Mouse (Mus musculus) neural tube, embryonic 13.5 days (tissue): Measurements from ENCODE around the gene Gjb4. TPM values are rescaled to one million over a fixed set of nuclear protein-coding genes. Genes with fewer than 3 reads are reported as not detected.

Source experiments
- ATAC-seq: fragments of 200-750 bp; cut with Nextera tagmentation; 2 replicates; pipeline ENCODE4 v1.8.0; 2017; ENCODE audit warnings: low read depth, mild to moderate bottlenecking, moderate TSS enrichment, moderate library complexity
- H3K27ac ChIP-seq: fragments of 300-500 bp; sonication (generic); replicated peaks from 2 replicates; pipeline ENCODE4 v1.5.1; 2015; ENCODE audit warnings: moderate library complexity, mild to moderate bottlenecking, inconsistent platforms
- H3K27me3 ChIP-seq: fragments of 300-500 bp; sonication (generic); 2 replicates; pipeline ENCODE4 v1.6.1; 2015; ENCODE audit warnings: mild to moderate bottlenecking, inconsistent platforms
- H3K36me3 ChIP-seq: fragments of 300-500 bp; sonication (generic); 2 replicates; pipeline ENCODE4 v1.6.1; 2015; ENCODE audit warnings: mild to moderate bottlenecking, inconsistent platforms
- H3K4me1 ChIP-seq: fragments of 300-500 bp; sonication (generic); replicated peaks from 2 replicates; pipeline ENCODE4 v1.6.1; 2015; ENCODE audit warnings: inconsistent platforms
- H3K4me2 ChIP-seq: fragments of 300-500 bp; sonication (generic); 2 replicates; pipeline ENCODE4 v1.6.1; 2015; ENCODE audit warnings: inconsistent platforms, mild to moderate bottlenecking, moderate library complexity
- H3K4me3 ChIP-seq: fragments of 300-500 bp; sonication (generic); 2 replicates; pipeline ENCODE4 v1.5.1; 2015; ENCODE audit warnings: mild to moderate bottlenecking, inconsistent platforms
- H3K9ac ChIP-seq: fragments of 300-500 bp; sonication (generic); 2 replicates; pipeline ENCODE4 v1.6.1; 2015; ENCODE audit warnings: moderate library complexity, mild to moderate bottlenecking, inconsistent platforms
- H3K9me3 ChIP-seq: fragments of 300-500 bp; sonication (generic); 2 replicates; pipeline ENCODE4 v1.6.1; 2016; ENCODE audit warnings: inconsistent platforms
- WGBS: fragments of 180-500 bp; shearing (Covaris S2); methylation state at CpG from one replicate; pipeline ENCODE4 v1.1.7; 2015; 5-methylcytosine and 5-hydroxymethylcytosine counted together
- polyA plus RNA-seq: library from polyadenylated mRNA; unstranded; fragments of >200 nt; fragmentation: Nextera tagmentation; extraction: Ambion mirVana; gene quantifications from 2 replicates; pipeline ENCODE4 v1.2.1, GENCODE M21; 2015

The Gjb4 gene
- polyA plus RNA-seq, result not detected in 2 replicates

DNA sequence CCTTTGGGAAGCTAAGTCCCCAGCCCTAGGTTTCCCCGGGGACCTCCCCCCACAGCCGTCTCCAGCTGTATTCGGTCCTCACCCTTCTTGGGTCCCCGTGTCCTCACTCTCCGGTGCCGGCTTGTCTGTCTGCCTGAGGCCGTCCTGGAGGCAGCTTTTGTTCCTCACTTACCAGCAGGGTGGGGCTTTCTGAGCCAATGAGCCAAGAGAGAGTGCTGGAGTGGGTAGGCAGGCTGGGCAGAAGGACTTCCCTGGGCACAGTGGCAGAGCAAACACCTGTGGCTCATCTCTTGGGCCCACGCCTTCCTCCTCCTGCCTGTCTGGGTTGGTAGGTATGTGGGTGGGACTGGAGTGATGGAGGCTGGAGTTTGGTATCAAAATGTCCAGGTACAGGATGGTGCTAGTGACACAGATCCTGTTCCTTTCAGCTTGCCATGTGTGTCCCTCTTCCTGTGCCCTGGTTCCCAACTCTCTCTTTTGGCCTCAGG is at the start of gene Gjb4:
Gjb4 (minus strand) TSS at position 131 of the 488 bp plus-strand sequence.
- no peaks in the 10 kb centered on the region for H3K27me3 ChIP-seq
- H3K4me1 ChIP-seq, result peaks cover 24% of the 10 kb centered on the region; the same call in 1 of the 2 replicates
- no peak within 1 kb of the TSS for H3K9ac ChIP-seq
- no peak within 1 kb of the TSS for H3K4me2 ChIP-seq
- 49% methylated on average over 8 of the region's 8 CpGs for WGBS
- no peak within 1 kb of the TSS for H3K27ac ChIP-seq
- H3K4me3 ChIP-seq, result no peak within 1 kb of the TSS
- no peaks in the 10 kb centered on the region for H3K36me3 ChIP-seq
- ATAC-seq, result no peak
- H3K9me3 ChIP-seq, result no peaks in the 10 kb centered on the region

DNA sequence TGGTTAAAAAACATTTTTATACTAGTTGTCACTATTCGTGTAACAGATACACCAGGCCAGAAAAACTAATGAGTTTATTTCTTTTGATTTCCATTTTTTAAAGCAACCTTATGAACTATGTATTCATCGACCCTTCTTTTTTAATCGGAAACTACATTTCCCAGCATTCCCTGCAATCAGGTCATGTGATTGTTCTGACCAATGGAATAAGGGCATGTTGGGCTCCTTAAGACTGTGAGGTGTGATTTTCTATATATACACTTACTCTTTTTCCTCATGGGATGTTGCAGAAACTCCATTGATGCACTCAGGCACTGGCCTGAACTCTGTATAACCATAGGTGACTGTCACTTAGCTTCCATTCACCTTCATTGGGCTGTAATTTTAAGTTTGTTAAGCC is 48.7 kb upstream of the Gjb4 start:
- 53% methylated on average over 3 of the region's 3 CpGs for WGBS

DNA sequence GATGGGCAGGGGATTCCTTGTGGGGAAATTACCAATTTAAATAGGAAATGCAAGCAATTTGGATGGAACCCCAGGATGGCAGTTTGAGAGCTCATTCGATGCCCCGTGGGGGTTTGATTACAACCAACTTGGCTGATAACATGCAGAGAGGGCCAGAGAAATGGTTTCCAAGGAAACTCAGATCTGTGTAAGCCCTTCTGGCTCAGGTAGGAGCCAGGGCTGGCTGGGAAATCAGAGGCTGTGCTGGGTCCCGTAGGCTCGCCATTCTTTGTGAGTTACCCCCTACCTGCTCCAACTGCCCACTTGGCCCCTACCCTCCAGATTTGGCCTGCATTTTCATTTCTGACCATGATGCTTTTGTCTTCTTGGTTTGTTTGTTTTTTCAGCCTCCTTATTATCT is 48.3 kb upstream of the Gjb4 start:
- WGBS, result 70% methylated on average over 4 of the region's 4 CpGs
- H3K4me3 ChIP-seq, result no peak overlapping the region
- H3K4me1 ChIP-seq, result 0 out of 2 replicates have a peak, but pooled peaks cover 6% of the 10 kb centered on the region
- H3K27me3 ChIP-seq, result no peaks in the 10 kb centered on the region
- no peaks in the 10 kb centered on the region for H3K36me3 ChIP-seq
- H3K9me3 ChIP-seq, result no peaks in the 10 kb centered on the region
- H3K9ac ChIP-seq, result no peak overlapping the region
- H3K4me2 ChIP-seq, result no peak overlapping the region
- H3K27ac ChIP-seq, result no peak overlapping the region
- ATAC-seq, result no peak

More for the DNA sequence above, 48.7 kb upstream of the Gjb4 start:
- 0 out of 2 replicates have a peak, but pooled peaks have one; percentile 20 for ATAC-seq
- H3K4me1 ChIP-seq, result 0 out of 2 replicates have a peak, but pooled peaks cover 6% of the 10 kb centered on the region
- no peak overlapping the region for H3K4me3 ChIP-seq
- H3K27ac ChIP-seq, result no peak overlapping the region
- no peaks in the 10 kb centered on the region for H3K9me3 ChIP-seq
- no peaks in the 10 kb centered on the region for H3K36me3 ChIP-seq
- no peaks in the 10 kb centered on the region for H3K27me3 ChIP-seq
- no peak overlapping the region for H3K4me2 ChIP-seq
- H3K9ac ChIP-seq, result no peak overlapping the region

DNA sequence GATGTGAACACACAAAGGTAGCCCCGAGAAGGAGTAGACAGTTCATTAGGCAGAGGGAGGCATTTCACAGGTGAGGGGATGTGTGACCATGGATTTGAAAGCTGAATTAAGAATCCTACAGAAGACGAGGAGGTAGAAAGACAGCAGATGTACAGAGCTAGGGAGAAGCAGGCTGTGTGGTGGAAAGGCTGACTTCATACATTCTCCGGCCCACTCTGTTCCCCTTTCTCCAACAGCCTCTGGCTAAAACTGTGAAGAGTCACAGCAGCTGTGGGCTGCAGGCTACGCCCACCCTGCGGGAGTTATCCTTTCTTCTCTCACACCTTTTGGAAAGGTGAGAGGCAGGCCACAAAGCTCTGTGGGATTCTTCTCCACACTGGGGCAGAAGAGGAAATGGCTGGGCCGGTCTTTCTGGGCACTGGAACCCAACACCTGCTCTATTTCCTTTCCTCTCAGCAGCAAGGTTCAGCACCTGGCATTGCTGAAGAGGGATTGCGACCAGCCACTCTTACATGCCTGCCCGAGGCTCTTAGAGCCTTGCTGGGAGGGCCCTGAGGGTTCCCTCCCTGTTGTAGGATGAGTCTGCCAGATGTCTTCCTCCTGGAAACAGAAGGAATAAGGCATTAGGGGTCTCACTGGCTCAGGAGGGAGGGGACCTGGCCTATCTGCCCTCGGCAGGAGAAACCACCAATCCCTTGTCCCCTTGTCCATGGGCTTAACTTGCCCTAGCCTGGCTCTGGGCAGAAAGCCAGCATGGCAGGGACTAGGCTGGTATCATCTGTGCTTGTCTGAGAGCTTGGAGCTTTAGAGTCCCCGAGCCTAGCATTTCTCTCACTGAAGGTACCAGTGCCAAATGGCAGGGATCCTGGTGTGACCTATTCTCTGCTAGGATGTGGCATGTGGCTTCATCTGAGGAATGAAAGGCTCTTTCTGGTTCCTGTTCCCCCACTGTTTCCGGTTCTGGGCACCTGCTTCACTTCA is 46.6 kb upstream of the Gjb4 start:
- 73% methylated on average over 11 of the region's 11 CpGs for WGBS
- no peak overlapping the region for H3K27ac ChIP-seq
- H3K9me3 ChIP-seq, result no peaks in the 10 kb centered on the region
- peak; percentile 10; the same call in 1 of the 2 replicates for ATAC-seq
- H3K4me3 ChIP-seq, result no peak overlapping the region
- H3K27me3 ChIP-seq, result no peaks in the 10 kb centered on the region
- H3K4me1 ChIP-seq, result 0 out of 2 replicates have a peak, but pooled peaks cover 6% of the 10 kb centered on the region
- no peaks in the 10 kb centered on the region for H3K36me3 ChIP-seq
- H3K4me2 ChIP-seq, result no peak overlapping the region
- no peak overlapping the region for H3K9ac ChIP-seq

DNA sequence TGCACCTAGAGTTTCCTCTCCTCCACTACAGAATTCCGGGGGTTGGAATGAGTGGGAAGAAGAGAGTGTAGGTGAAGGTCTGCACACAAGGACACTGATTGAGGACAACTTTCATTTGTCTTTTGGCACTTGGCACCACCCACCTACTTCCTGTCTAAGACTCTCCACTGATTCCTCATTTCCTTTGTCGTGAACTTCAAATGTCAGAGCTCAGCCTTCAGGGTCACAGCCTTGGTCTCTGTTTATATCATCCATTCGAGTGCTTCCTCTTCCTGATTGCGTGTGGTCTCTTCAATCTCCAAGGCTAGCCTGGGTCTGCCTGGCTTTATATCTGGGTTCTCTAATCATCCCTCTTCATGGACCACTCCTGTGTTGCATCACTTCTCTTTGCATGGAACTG is 41.7 kb upstream of the Gjb4 start:
- no peak overlapping the region for H3K9ac ChIP-seq
- H3K27me3 ChIP-seq, result no peaks in the 10 kb centered on the region
- no peaks in the 10 kb centered on the region for H3K4me1 ChIP-seq
- no peak for ATAC-seq
- H3K4me3 ChIP-seq, result no peak overlapping the region
- no peak overlapping the region for H3K4me2 ChIP-seq
- 0 out of 2 replicates have a peak, but pooled peaks cover 6% of the 10 kb centered on the region for H3K9me3 ChIP-seq
- no peaks in the 10 kb centered on the region for H3K36me3 ChIP-seq
- WGBS, result 74% methylated on average over 4 of the region's 4 CpGs
- H3K27ac ChIP-seq, result no peak overlapping the region

DNA sequence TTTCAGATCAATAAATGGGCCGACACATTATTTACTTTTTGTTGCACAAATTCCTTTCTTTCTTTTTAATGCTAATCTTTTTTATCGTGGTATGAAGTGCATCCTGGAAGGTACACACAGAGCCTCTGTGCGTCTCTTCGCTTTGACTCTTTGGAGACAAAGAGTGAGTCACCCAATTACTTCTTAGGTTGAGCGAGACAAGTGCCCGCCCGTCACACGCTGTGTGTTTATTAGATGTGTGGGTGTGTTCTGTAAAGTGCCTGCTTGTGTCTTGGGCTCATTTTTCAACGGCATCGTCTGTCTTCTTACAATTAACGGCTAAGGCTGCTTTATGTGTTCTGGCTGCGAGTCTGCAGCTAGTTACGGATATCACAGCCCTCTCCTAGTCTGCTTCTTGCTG is 35.8 kb upstream of the Gjb4 start:
- ATAC-seq, result peak; percentile 65
- no peak overlapping the region for H3K4me3 ChIP-seq
- H3K36me3 ChIP-seq, result no peaks in the 10 kb centered on the region
- H3K9me3 ChIP-seq, result 0 out of 2 replicates have a peak, but pooled peaks cover 6% of the 10 kb centered on the region
- peaks cover 4% of the 10 kb centered on the region; the same call in 1 of the 2 replicates for H3K27me3 ChIP-seq
- H3K4me1 ChIP-seq, result peaks cover 16% of the 10 kb centered on the region
- peak overlapping the region; percentile 23; the same call in 1 of the 2 replicates for H3K9ac ChIP-seq
- H3K27ac ChIP-seq, result peak overlapping the region; percentile 42; the same call in 1 of the 2 replicates
- peak overlapping the region; percentile 34 for H3K4me2 ChIP-seq
- WGBS, result 19% methylated on average over 13 of the region's 13 CpGs

DNA sequence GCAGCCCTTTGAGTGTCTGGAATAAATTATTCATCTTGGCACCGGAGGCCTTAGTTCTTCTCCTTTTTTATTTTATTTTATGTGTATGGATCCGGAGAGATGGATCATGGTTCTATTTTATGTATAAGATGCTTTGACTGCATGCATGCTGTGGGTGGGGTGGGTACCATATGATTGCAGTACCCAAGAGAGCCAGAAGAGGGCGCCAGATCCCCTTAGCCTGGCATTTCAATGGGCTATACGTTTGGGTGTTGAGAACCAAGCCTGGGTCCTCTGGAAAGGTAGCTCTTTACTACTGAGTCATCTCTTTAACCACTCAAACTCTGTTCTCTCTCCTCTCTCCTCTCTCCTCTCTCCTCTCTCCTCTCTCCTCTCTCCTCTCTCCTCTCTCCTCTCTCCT is 23.5 kb upstream of the Gjb4 start:
- H3K9ac ChIP-seq, result no peak overlapping the region
- no peak overlapping the region for H3K27ac ChIP-seq
- H3K36me3 ChIP-seq, result no peaks in the 10 kb centered on the region
- ATAC-seq, result no peak
- no peak overlapping the region for H3K4me2 ChIP-seq
- H3K4me3 ChIP-seq, result no peak overlapping the region
- no peaks in the 10 kb centered on the region for H3K27me3 ChIP-seq
- peaks cover 9% of the 10 kb centered on the region for H3K4me1 ChIP-seq
- no peaks in the 10 kb centered on the region for H3K9me3 ChIP-seq
- WGBS, result 36% methylated on average over 4 of the region's 4 CpGs

DNA sequence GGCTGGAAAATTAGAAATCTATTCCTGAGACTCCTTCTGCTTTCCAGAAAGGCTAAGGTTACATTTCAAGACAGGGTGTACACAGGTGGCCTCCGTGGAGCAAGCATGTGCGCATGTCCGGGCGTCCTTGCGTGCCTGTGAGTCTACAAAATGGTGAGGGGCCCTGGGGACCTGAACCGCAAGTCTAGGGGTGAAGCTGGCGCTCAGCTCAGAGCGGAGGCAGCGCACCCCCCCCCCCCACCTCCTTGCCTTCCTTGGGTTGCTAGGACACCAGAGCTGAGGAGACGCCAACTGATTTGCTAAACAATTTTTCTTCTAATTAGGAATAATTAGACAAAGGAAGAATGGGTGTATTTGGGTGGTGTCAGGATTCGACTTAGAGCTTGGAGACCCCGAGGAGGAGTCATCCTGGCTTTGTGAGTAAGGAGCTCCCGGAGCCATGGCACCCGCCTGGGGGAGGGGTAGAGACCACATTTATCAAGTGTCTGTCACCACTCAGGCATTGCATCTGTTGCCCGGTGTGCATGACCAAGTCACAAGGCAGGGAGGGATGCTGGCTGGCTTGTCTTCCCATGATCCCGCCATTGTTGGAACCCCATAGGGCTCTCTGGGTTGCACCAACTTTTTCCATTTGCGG is 21.8 kb upstream of the Gjb4 start:
- H3K4me3 ChIP-seq, result no peak overlapping the region
- H3K36me3 ChIP-seq, result no peaks in the 10 kb centered on the region
- H3K27me3 ChIP-seq, result no peaks in the 10 kb centered on the region
- peaks cover 9% of the 10 kb centered on the region for H3K4me1 ChIP-seq
- WGBS, result 58% methylated on average over 17 of the region's 17 CpGs
- no peak overlapping the region for H3K9ac ChIP-seq
- ATAC-seq, result peak; percentile 74
- H3K27ac ChIP-seq, result no peak overlapping the region
- H3K4me2 ChIP-seq, result no peak overlapping the region
- no peaks in the 10 kb centered on the region for H3K9me3 ChIP-seq

DNA sequence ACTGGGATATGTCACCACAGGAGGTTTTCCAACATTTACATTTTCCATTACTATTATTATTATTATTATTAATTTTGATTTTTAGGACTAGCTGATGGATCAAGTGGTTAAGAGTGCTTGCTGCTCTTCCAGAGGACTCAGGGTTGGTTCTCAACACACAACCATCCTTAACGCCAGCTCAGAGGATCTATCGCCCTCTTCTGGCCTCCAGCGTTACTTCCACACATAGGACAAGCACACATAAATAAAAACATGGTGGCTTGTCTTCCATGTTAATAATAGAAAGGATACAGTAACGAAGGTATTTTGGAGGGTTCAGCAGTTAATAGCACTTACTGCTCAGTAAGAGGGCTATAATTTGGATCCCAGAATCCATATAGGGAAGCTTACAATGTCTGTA is 20.8 kb upstream of the Gjb4 start:
- Histone ChIP-seq H3K4me3 (no peak overlapping the region), H3K9me3 (no peaks in the 10 kb centered on the region), H3K9ac (no peak overlapping the region), H3K27me3 (no peaks in the 10 kb centered on the region), H3K36me3 (no peaks in the 10 kb centered on the region), H3K27ac (no peak overlapping the region), H3K4me2 (no peak overlapping the region), H3K4me1 (peaks cover 9% of the 10 kb centered on the region)
- WGBS, result 85% methylated on average over 4 of the region's 4 CpGs
- no peak for ATAC-seq

DNA sequence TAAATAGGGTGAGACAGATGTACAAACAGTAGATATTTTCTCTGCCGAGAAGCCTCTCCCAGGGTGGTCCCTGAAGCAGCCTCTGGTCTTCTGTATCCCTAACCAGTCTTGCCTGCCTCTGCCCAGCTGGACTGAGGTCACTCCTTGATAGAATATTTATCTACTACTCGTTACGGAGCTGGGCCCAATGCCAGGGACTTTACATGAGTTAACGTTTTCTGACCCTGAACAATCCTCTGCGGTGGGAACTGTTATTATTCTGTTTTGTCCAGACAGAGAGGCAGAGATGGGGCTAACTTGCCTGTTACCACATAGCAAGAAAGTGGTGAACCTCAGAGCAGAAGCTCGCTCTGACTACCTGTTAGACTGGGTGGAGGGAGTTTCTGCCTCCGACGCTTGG is 19.6 kb upstream of the Gjb4 start:
- WGBS, result 51% methylated on average over 8 of the region's 8 CpGs
- no peak overlapping the region for H3K27ac ChIP-seq
- H3K4me2 ChIP-seq, result no peak overlapping the region
- H3K4me1 ChIP-seq, result peaks cover 16% of the 10 kb centered on the region
- H3K9me3 ChIP-seq, result no peaks in the 10 kb centered on the region
- H3K36me3 ChIP-seq, result no peaks in the 10 kb centered on the region
- H3K27me3 ChIP-seq, result no peaks in the 10 kb centered on the region
- H3K9ac ChIP-seq, result no peak overlapping the region
- H3K4me3 ChIP-seq, result no peak overlapping the region
- no peak for ATAC-seq

DNA sequence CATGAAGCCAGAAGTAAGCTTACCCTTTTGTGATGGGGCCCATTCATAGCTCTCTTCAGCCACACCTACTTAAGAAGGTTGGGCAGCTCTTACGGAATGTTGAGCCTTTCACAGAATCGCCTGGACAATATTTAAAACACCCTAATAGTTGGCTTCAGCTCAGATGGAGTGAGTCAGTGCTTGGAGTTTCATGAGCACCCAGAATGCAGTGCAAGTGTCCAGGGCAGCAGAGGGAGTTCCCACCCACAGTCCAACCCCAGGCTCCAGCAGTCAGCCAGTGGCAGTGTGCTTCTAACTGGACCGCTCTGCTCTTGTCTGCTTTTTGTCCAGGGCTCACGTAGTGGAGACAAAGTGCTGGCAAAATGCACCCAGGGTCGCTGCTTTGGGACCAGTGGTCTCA is 17.7 kb upstream of the Gjb4 start:
- Histone ChIP-seq H3K9me3 (no peaks in the 10 kb centered on the region), H3K4me2 (no peak overlapping the region), H3K36me3 (no peaks in the 10 kb centered on the region), H3K27ac (no peak overlapping the region), H3K27me3 (no peaks in the 10 kb centered on the region), H3K4me3 (no peak overlapping the region), H3K4me1 (peaks cover 22% of the 10 kb centered on the region), H3K9ac (no peak overlapping the region)
- WGBS, result 80% methylated on average over 5 of the region's 5 CpGs
- no peak for ATAC-seq

DNA sequence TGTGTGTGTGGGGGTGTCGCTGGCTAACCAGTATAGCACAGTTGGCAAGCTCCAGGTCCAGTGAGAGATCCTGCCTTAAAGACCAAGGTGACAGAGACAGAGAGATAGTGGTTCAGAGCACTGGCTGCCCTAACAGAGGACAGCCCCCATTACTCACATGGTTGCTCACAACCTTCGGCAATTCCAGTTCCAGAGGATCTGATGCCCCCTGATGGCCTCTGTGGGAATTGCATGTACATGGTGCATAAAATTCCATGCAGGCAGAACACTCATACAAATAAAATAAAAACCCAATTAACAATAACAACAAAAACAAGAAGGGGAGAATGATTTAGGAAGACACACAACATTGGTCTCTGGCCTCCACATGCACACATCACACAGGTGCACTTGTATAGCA is 16.6 kb upstream of the Gjb4 start:
- ATAC-seq, result no peak
- WGBS, result 50% methylated on average over 2 of the region's 2 CpGs
- no peaks in the 10 kb centered on the region for H3K36me3 ChIP-seq
- H3K4me3 ChIP-seq, result no peak overlapping the region
- H3K9ac ChIP-seq, result no peak overlapping the region
- H3K4me2 ChIP-seq, result no peak overlapping the region
- H3K4me1 ChIP-seq, result peaks cover 26% of the 10 kb centered on the region
- H3K27ac ChIP-seq, result no peak overlapping the region
- H3K27me3 ChIP-seq, result no peaks in the 10 kb centered on the region
- no peaks in the 10 kb centered on the region for H3K9me3 ChIP-seq
